Mouse (Mus musculus) MEL (cell line): Measurements from ENCODE around the gene Cst7.

Experiments used
- CHD1 ChIP-seq: IDR thresholded peaks from 2 replicates; pipeline ENCODE4 v1.6.1; 2012; ENCODE audit warnings: low read depth, mild to moderate bottlenecking, inconsistent platforms, low read length, improper control_type of control experiment
- CTCF ChIP-seq, 3 experiments: IDR thresholded peaks in 2 of 3; conservative IDR thresholded peaks in 1 of 3; 2 replicates each; pipeline ENCODE4 v1.5.1; 2011 to 2012; ENCODE audit warnings: low read length in 3 of 3, low read depth in 2 of 3, mild to moderate bottlenecking in 2 of 3, improper control_type of control experiment in 1 of 3, inconsistent platforms in 1 of 3, mixed read lengths in 1 of 3, moderate library complexity in 1 of 3; ENCODE audit not compliant: control insufficient read depth in 1 of 3, insufficient read depth in 1 of 3, poor library complexity in 1 of 3, severe bottlenecking in 1 of 3
- EP300 ChIP-seq, 2 experiments: IDR thresholded peaks; 2 replicates each; pipeline ENCODE4 v1.6.1; 2011; ENCODE audit warnings: improper control_type of control experiment in 2 of 2, low read length in 2 of 2, low read depth in 1 of 2, mild to moderate bottlenecking in 1 of 2
- GATA1 ChIP-seq: IDR thresholded peaks from 2 replicates; pipeline ENCODE4 v1.6.1; 2011; ENCODE audit warnings: low read depth, low read length, improper control_type of control experiment
- MAX ChIP-seq: IDR thresholded peaks from 2 replicates; pipeline ENCODE4 v1.6.1; 2011; ENCODE audit warnings: low read length, improper control_type of control experiment
- MXI1 ChIP-seq: IDR thresholded peaks from 2 replicates; pipeline ENCODE4 v1.6.1; 2011; ENCODE audit warnings: mild to moderate bottlenecking, low read depth, low read length, improper control_type of control experiment
- MYC ChIP-seq: IDR thresholded peaks from 2 replicates; pipeline ENCODE4 v1.6.1; 2011; ENCODE audit warnings: low read depth, mild to moderate bottlenecking, low read length, improper control_type of control experiment, moderate library complexity
- POLR2A ChIP-seq, 2 experiments: IDR thresholded peaks; 2 replicates each; pipeline ENCODE4 v1.6.1; 2011 to 2012; ENCODE audit warnings: low read length in 2 of 2, mild to moderate bottlenecking in 2 of 2, control low read depth in 1 of 2, improper control_type of control experiment in 1 of 2, low read depth in 1 of 2, moderate library complexity in 1 of 2; ENCODE audit not compliant: control insufficient read depth in 1 of 2, insufficient read depth in 1 of 2, poor library complexity in 1 of 2
- TBP ChIP-seq: IDR thresholded peaks from 2 replicates; pipeline ENCODE4 v1.8.0; 2011; ENCODE audit warnings: low read depth, low read length, improper control_type of control experiment
- USF1 ChIP-seq: IDR thresholded peaks from 2 replicates; pipeline ENCODE4 v1.6.1; 2014; ENCODE audit warnings: low read depth, mild to moderate bottlenecking, inconsistent platforms, low read length, improper control_type of control experiment, moderate library complexity
- USF2 ChIP-seq, 2 experiments: IDR thresholded peaks; 2 replicates each; pipeline ENCODE4 v1.6.1; 2011 to 2012; ENCODE audit warnings: improper control_type of control experiment in 2 of 2, low read length in 2 of 2, borderline replicate concordance in 1 of 2, inconsistent platforms in 1 of 2, low read depth in 1 of 2, mild to moderate bottlenecking in 1 of 2; ENCODE audit not compliant: insufficient read depth in 1 of 2
- ZC3H11A ChIP-seq: IDR thresholded peaks from 2 replicates; pipeline ENCODE4 v1.6.1; 2012; ENCODE audit warnings: low read depth, mild to moderate bottlenecking, inconsistent platforms, low read length, improper control_type of control experiment
- ZNF384 ChIP-seq: IDR thresholded peaks from 2 replicates; pipeline ENCODE4 v1.6.1; 2012; ENCODE audit warnings: low read depth, mild to moderate bottlenecking, inconsistent platforms, low read length, improper control_type of control experiment

- TF ChIP-seq MXI1, result 0 out of 2 replicates have a peak, but pooled peaks have one; percentile 14
- peak; percentile 11 to 24; a peak in 1 of 4 replicates for TF ChIP-seq EP300 (IDR thresholded peaks at IDR 0.05; ENCODE audit: low read depth in 1 of 2, low read length in 2 of 2)
- no peak; the same call in 1 of the 2 replicates for TF ChIP-seq CHD1
- 0 out of 4 replicates have a peak, but pooled peaks of 1 of the 2 experiments have one; percentile 4 for TF ChIP-seq POLR2A (IDR thresholded peaks at IDR 0.05; ENCODE audit: control insufficient read depth in 1 of 2, insufficient read depth in 1 of 2, low read depth in 1 of 2, low read length in 2 of 2, poor library complexity in 1 of 2)
- TF ChIP-seq MAX, result no peak
- TF ChIP-seq CTCF (IDR thresholded peaks at IDR 0.05 in 2 of 3, conservative IDR thresholded peaks at IDR 0.05 in 1 of 3; ENCODE audit: control insufficient read depth in 1 of 3, insufficient read depth in 1 of 3, low read depth in 2 of 3, low read length in 3 of 3, poor library complexity in 1 of 3, severe bottlenecking in 1 of 3), result no peak
- no peak for TF ChIP-seq ZC3H11A
- TF ChIP-seq GATA1, result peak; percentile 84
- no peak for TF ChIP-seq TBP
- no peak for TF ChIP-seq USF2 (IDR thresholded peaks at IDR 0.05; ENCODE audit: borderline replicate concordance in 1 of 2, insufficient read depth in 1 of 2, low read depth in 1 of 2, low read length in 2 of 2)
- TF ChIP-seq USF1, result no peak
- TF ChIP-seq MYC, result no peak
- TF ChIP-seq ZNF384, result no peak
Observed at GRCm38 (mm10) chr2:150570761-150571160, 546 bp downstream of the Cst7 start.
